Mouse (Mus musculus) E14TG2a.4 (cell line): ENCODE results near the gene Nfib.

ENCODE experiments used
- H3K27me3 ChIP-seq: 2 replicates; pipeline ENCODE4 v1.6.1; 2014; ENCODE audit warnings: low read length, control low read depth; ENCODE audit not compliant: insufficient read depth
- H3K36me3 ChIP-seq: 2 replicates; pipeline ENCODE4 v1.6.1; 2014; ENCODE audit warnings: low read length, control low read depth; ENCODE audit not compliant: insufficient read depth
- H3K4me1 ChIP-seq: replicated peaks from 2 replicates; pipeline ENCODE4 v1.6.1; 2014; ENCODE audit warnings: low read depth, low read length, control low read depth
- H3K4me3 ChIP-seq: replicated peaks from 2 replicates; pipeline ENCODE4 v1.5.1; 2014; ENCODE audit warnings: mild to moderate bottlenecking, low read length
- H3K9me3 ChIP-seq: 2 replicates; pipeline ENCODE4 v1.6.1; 2014; ENCODE audit warnings: low read length, control low read depth
- CTCF ChIP-seq: conservative IDR thresholded peaks from 2 replicates; pipeline ENCODE4 v1.5.1; 2014; ENCODE audit warnings: low read length
- NANOG ChIP-seq: IDR thresholded peaks from 2 replicates; pipeline ENCODE4 v1.6.1; 2014; ENCODE audit warnings: borderline replicate concordance, low read length, mixed read lengths
- POU5F1 ChIP-seq: IDR thresholded peaks from 2 replicates; pipeline ENCODE4 v1.6.1; 2014; ENCODE audit warnings: low read length, borderline replicate concordance

Gene Nfib

DNA sequence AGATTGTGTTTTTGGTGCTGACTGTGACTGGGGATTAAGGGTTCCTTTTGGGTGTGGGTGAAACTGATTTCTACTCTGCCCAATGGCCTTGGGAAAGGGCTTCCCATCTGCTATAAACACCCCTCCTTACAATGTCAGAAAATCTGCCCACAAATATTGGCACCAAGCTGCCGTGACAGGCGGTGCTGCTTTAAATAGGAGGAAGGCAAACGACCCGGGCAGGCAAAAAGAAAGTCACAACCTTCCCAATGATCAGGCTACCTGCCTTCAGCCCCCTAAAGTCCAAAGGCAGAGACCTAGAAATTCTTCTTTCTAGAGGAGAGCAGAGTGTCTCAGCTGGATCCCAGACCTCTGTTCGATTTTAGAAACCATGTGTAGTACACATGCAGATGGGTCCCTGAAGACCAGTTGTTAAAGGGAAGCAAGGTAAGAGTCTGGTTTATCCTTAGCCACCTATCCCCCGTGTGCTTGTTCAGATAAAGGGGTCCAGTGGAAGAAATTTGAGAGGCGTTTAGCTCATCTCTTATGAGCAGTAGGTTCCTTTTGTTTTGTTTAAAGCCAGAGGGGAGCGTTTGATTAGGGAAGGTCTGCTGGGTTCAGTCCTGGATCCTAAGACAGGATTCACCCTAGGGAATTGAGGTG, 166.0 kb downstream of the Nfib start:
- TF ChIP-seq CTCF (no peak), NANOG (no peak), POU5F1 (no peak)
- Histone ChIP-seq H3K36me3 (no peaks in the 10 kb centered on the region), H3K9me3 (peaks cover 2% of the 10 kb centered on the region; the same call in 1 of the 2 replicates), H3K4me3 (no peak overlapping the region), H3K27me3 (peaks cover 57% of the 10 kb centered on the region), H3K4me1 (peaks cover 81% of the 10 kb centered on the region)

DNA sequence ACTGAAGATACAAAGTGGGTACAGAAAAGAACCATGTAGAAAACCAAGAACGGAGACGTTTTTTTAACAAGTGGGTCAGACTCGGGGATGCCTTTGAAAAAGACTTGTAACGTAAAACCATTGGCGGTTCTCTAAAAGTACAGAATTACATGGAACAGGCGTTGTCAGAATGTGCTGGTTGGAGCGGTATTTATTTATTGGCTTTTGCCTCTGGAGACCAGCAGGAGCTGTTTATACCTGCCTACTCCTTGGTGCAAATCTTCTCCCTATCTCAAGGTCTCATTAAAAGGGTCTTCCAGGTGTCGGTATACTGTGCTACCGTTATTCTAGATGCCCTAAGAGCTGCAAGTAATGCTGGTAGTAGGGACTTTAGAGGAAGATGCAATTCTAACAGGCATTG, 166.7 kb downstream of the Nfib start:
- Histone ChIP-seq H3K27me3 (peaks cover 64% of the 10 kb centered on the region), H3K4me1 (peaks cover 83% of the 10 kb centered on the region), H3K9me3 (peaks cover 4% of the 10 kb centered on the region; the same call in 1 of the 2 replicates), H3K4me3 (peak overlapping the region; percentile 60), H3K36me3 (no peaks in the 10 kb centered on the region)
- no peak for TF ChIP-seq POU5F1
- no peak for TF ChIP-seq NANOG
- TF ChIP-seq CTCF = no peak

GRCm38 (mm10) chr4:82538069-82538811, 167.3 kb downstream of the Nfib start:
- Histone ChIP-seq H3K4me1 (peaks cover 80% of the 10 kb centered on the region), H3K36me3 (no peaks in the 10 kb centered on the region), H3K9me3 (peaks cover 4% of the 10 kb centered on the region; the same call in 1 of the 2 replicates), H3K4me3 (peak overlapping the region; percentile 60), H3K27me3 (peaks cover 67% of the 10 kb centered on the region)
- TF ChIP-seq POU5F1 = no peak
- TF ChIP-seq CTCF = no peak
- no peak for TF ChIP-seq NANOG

DNA sequence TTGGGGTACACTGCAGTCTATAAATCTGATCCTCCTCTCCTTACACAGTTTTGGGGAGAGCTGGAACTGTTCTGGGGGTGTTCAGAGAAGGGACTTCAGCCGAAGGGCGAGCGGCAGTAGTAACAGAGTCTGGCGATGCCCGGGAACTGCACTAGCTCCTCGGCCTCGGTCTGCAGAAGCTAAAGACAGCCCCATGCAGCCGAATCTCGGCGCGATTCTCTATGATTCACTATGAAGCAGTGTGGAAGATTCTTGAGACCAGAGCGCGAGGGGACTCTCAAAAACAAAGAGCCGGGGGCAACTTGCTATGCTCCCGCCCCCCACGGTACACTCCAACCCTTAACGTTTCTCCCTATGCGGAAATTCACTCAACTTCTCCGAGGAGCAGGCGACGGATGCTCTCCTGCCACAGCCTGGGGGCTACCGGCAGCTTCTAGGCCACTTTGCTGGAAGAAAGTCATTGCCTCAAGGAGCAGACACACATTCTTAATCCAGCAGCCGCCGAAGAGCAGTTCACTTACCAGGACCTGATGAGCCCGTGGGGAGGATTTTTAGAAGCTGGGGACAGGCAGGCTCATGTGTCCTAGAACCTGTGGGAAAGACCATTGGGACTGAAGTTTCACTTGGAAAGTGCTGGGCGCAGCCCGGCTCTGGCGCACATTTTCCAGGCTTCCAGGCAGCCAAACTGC, 168.1 kb downstream of the Nfib start:
- peaks cover 80% of the 10 kb centered on the region for H3K4me1 ChIP-seq
- peaks cover 4% of the 10 kb centered on the region; the same call in 1 of the 2 replicates for H3K9me3 ChIP-seq
- H3K36me3 ChIP-seq = no peaks in the 10 kb centered on the region
- peak overlapping the region; percentile 60 for H3K4me3 ChIP-seq
- TF ChIP-seq POU5F1 (no peak), CTCF (no peak), NANOG (no peak)
- H3K27me3 ChIP-seq = peaks cover 69% of the 10 kb centered on the region

GRCm38 (mm10) chr4:82536435-82537278, 168.9 kb downstream of the Nfib start:
- Histone ChIP-seq H3K4me3 (peak overlapping the region; percentile 60), H3K9me3 (peaks cover 4% of the 10 kb centered on the region; the same call in 1 of the 2 replicates), H3K36me3 (no peaks in the 10 kb centered on the region), H3K4me1 (peaks cover 81% of the 10 kb centered on the region), H3K27me3 (peaks cover 75% of the 10 kb centered on the region)
- TF ChIP-seq NANOG (no peak), POU5F1 (no peak), CTCF (no peak)

- peaks cover 80% of the 10 kb centered on the region for H3K27me3 ChIP-seq
- H3K4me1 ChIP-seq = peaks cover 89% of the 10 kb centered on the region
- H3K36me3 ChIP-seq = no peaks in the 10 kb centered on the region
- H3K4me3 ChIP-seq = no peak overlapping the region
- no peak for TF ChIP-seq CTCF
- no peak for TF ChIP-seq NANOG
- TF ChIP-seq POU5F1 = no peak
- peaks cover 4% of the 10 kb centered on the region; the same call in 1 of the 2 replicates for H3K9me3 ChIP-seq
These were observed 169.7 kb downstream of the Nfib start for GRCm38 (mm10) chr4:82535606-82536434.

- Histone ChIP-seq H3K27me3 (peaks cover 65% of the 10 kb centered on the region), H3K4me1 (peaks cover 75% of the 10 kb centered on the region), H3K9me3 (peaks cover 4% of the 10 kb centered on the region; the same call in 1 of the 2 replicates), H3K36me3 (no peaks in the 10 kb centered on the region), H3K4me3 (no peak overlapping the region)
- TF ChIP-seq CTCF (no peak), POU5F1 (no peak), NANOG (no peak)
These were observed 172.3 kb downstream of the Nfib start for GRCm38 (mm10) chr4:82533231-82533630.
